Mouse (Mus musculus) left cerebral cortex, adult 2 months (tissue): Measurements from ENCODE around the gene Mboat2. TPM values are rescaled to one million over a fixed set of nuclear protein-coding genes. Genes with fewer than 3 reads are reported as not detected.

Experiments used
- DNase-seq, 2 experiments: peaks; one replicate each; pipeline ENCODE4 v3.0.0; 2021 to 2022; ENCODE audit warnings: low spot score in 2 of 2, mixed read lengths in 1 of 2; ENCODE audit errors: extremely low spot score in 1 of 2
- H3K27ac ChIP-seq: fragments of 200-600 bp; 2 replicates; pipeline ENCODE4 v1.8.1; 2022
- H3K4me3 ChIP-seq: fragments of 200-600 bp; 2 replicates; pipeline ENCODE4 v1.8.1; 2022
- CTCF ChIP-seq: fragments of 200-600 bp; IDR thresholded peaks from 2 replicates; pipeline ENCODE4 v1.8.1; 2022; ENCODE audit warnings: antibody characterized with exemption, mild to moderate bottlenecking, moderate library complexity
- intact Hi-C: fragments of 180-260 bp; cut with DNase I; formaldehyde crosslinking; loops from one replicate; pipeline ENCODE4 v1.15.1; 2025
- total RNA-seq, 2 experiments: library from RNA; stranded (reverse); gene quantifications; 2 replicates each; pipeline ENCODE4 v1.2.3; 2021

Mboat2 gene
- total RNA-seq, 2 experiments from 2014 or later = 78.7 to 85.3 TPM

DNA sequence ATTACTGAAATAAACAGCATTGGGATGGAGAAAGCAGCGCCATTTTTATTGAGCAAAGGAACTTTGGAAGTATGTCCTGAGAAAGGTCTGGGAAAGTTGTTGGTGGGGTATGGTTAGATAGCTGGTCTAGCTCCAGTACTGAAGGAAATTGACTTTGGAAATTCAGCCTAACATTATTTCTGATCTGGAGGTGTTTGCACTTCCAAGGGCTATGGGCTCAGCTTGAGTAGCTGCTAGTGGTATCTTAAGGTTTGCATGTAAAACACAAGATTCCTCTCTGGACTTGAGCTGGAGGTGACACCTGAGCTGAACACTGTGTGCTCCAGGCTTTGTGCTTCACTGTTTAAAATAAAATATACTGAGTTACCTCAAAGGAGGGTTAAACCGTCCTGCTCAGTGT, 1.8 kb downstream of the Mboat2 start:
- H3K27ac ChIP-seq = no peak overlapping the region; the same call in 1 of the 2 replicates
- DNase-seq = no peak
- peak overlapping the region; percentile 96 for H3K4me3 ChIP-seq
- no peak for TF ChIP-seq CTCF
- intact Hi-C loops = loop anchor here (5.0 kb wide), 2 partner anchors 95 to 115 kb away; no protein-coding TSS in a partner anchor

DNA sequence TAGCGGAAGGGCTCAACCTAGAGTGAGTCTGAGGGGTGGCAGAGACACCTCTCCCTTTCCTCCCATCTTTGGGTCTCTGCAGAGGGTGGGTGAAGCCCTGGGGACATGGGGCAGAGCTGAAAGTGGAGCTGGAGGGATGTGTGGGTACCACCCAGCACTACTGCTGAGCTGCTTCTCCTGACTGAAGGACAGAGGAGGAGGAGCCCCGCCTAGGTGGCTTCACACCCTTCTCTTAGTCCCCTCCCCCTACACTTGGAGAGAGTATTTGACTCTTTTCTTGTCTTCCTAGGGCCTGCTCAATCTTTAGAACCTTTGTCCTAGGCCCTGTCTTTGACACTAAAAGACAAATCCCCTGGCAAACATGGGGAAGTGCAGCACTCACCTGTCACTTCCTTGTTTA, 7.3 kb downstream of the Mboat2 start:
- no peak overlapping the region for H3K27ac ChIP-seq
- no peak overlapping the region for H3K4me3 ChIP-seq
- intact Hi-C loops = no loop called here
- no peak for DNase-seq
- no peak for TF ChIP-seq CTCF

DNA sequence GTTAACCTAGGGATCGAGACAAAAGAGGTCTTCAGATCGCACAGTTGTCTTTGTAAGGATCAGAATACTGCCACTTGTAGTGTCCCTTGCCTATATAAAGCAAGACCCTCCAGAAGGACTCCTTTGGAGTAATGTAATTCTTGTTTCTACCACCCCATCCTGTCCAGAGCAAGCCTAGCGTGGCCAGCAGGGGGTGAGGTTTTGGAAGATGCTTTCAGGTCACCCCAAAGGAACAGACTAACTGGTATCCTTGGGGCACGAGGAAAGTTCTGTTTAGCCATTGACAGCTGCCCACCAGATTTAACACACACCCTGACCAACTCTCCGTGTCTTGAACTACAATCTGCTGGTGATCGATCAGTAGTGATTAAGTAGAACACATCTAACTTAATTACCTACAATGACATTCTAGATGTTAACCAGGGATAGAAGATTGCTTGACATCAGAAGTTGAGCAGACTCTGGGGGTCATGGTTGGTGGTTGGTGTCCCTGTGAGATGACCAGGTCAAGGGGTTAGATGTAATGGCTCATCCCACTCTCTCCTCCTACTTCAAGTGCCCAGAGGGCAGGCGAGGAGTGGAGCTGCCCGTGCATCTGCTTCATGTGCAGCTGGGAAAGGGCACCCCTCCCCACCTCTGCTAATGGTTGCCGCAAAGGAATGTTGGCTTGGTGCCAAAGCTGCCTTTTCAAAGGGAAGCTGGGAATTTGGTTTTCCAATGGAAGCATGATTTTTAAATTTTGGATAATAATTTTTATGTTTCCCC, 10.6 kb downstream of the Mboat2 start:
- TF ChIP-seq CTCF = no peak; the same call in none of the 2 replicates
- Histone ChIP-seq H3K4me3 (no peak overlapping the region), H3K27ac (no peak overlapping the region)
- DNase-seq = no peak
- intact Hi-C loops = no loop called here

DNA sequence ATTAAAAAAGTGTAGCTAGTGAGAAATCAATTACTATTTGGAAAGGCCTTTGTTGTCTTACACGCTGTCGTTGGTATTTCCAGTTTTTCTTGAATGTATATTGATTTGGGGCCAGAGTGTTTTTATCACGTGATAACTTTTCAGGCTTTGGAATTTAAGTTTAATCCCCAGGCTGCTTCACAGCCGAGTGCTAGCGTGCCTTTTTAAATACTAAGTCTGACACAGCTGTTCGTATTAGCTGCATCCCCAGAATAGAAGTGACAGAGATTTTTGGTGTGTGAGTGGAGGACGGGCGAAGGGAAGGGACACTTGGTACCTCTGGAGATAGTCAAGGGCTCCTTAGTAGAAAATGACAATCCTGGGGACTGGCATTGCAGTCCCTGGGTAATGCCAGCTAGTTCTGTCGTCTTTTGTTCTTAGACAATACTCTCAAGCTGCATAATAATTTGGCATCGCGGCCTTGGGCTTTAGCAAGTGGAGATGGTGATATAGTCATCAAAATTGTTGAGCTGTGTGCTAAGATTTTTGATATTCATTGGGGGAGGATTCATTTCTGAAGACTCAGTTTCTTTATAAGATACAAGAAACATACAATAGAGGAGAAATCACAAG, 11.7 kb downstream of the Mboat2 start:
- intact Hi-C loops = no loop called here
- DNase-seq = no peak
- Histone ChIP-seq H3K4me3 (no peak overlapping the region), H3K27ac (no peak overlapping the region)
- no peak for TF ChIP-seq CTCF

DNA sequence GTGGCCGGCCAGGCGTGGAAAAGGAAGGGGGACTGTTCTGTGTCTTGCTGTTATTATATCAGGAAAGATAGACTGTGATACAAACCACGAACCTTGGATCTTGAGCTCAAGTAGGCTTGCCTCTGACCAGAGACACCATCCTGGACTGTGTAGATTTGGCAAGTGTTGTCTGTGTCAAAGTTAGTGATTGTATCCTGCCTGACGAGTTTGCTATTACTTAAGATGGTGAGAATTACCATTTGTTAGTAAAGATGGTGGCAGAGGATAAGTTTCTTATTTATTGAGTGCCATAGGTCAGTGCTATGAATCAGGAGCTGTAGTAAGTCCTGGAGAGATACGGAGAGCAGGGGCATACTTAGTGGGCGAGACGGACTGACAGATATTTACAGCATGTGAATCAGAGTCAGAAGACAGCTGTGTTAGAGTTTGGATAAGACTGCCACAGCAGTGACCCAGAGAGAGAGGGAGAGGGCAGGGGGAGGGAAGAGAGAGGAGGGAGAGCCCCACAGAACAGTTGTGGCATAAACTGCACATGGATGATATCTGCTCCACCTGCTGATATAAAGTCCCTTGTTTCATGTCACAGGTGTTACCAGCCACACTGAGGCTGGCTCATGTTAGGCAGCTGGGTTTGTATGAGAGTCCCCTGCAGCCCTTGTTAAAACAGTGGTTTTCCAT, 12.9 kb downstream of the Mboat2 start:
- TF ChIP-seq CTCF = no peak
- intact Hi-C loops = no loop called here

DNA sequence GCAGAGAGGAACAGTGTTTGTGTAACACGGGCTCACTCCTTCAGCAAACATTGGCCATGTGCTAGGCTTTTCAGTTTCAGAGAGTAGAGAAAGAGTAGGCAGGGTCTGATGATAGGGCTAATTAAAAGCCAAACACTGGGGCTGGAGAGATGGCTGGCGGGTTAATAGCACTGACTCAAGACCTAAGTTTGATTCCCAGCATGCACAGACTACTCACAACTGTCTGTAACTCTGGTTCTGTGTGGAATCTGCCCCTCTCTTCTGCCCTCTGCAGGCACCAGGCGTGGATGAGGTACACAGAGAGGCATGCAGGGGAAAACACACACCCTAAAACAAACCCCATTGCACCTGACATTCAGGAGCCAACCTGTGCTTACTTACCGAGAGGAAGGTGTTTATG, 14.7 kb downstream of the Mboat2 start:
- intact Hi-C loops = no loop called here
- DNase-seq = no peak
- peak; percentile 25 for TF ChIP-seq CTCF
- Histone ChIP-seq H3K27ac (no peak overlapping the region), H3K4me3 (no peak overlapping the region)

More for the DNA sequence above, 12.9 kb downstream of the Mboat2 start:
- no peak overlapping the region for H3K4me3 ChIP-seq
- no peak for DNase-seq
- H3K27ac ChIP-seq = no peak overlapping the region

DNA sequence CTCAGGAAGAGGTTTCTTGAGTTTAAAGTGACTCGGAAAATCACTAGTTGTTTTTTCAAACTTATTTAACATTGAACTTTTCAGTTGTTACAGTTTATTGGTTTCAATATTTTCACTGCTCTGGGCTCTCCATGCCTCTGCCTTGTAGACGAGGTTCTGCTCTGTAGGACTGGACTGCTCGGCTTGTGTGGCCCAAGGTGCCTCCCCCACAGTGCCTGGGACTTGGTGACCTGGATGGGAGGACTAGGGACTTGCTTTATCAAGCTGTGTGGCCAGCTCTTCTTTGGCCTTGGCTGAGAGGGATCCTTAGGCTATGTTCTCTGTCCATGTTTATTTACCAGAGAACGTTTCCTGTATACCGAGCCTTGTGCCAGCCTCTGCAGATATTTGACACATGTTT, 17.4 kb downstream of the Mboat2 start:
- intact Hi-C loops = no loop called here
- Histone ChIP-seq H3K4me3 (no peak overlapping the region), H3K27ac (no peak overlapping the region)
- TF ChIP-seq CTCF = no peak
- DNase-seq = no peak

DNA sequence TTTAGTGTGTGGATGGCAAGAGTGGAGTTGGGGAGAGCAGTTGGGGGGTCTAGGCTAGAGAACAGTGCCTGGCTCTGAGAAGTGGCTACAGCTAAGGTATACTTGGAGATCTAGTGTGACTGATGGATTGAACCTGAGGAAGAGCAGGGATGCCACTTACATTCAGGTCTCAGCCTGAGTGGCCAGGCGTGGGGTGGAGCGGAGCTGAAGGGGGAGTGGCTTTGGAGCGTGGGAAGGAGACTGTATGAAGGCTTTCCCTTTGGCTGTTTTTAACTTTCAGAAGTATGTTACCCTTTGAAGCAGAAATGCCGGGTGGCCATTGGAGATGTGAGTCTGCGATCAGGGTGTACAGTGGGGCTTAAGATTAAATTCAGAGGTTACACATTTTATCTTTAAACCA, 26.7 kb downstream of the Mboat2 start:
- no peak for DNase-seq
- intact Hi-C loops = no loop called here
- no peak overlapping the region for H3K27ac ChIP-seq
- no peak overlapping the region for H3K4me3 ChIP-seq
- no peak for TF ChIP-seq CTCF

DNA sequence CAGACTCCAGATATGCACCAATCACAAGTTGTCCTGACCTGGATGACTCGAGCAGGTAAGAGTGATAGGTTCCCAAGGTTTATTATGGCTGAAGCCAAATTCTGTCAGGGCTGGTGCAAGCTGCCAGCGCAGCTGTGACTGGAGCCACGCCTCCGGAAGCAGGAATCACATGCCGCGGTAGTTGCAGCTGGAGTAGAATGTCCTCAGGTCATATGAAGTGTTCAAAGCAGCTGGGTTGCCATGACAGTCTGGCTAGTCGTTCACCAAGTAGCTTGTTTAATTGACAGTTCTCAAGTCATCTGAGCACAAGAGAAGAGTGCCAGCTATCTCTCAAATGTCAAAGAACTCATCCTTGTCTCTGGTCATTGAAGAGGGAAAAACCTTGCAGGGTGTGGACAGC, 28.7 kb downstream of the Mboat2 start:
- H3K27ac ChIP-seq = no peak overlapping the region
- no peak for DNase-seq
- no peak overlapping the region for H3K4me3 ChIP-seq
- intact Hi-C loops = no loop called here
- no peak for TF ChIP-seq CTCF

DNA sequence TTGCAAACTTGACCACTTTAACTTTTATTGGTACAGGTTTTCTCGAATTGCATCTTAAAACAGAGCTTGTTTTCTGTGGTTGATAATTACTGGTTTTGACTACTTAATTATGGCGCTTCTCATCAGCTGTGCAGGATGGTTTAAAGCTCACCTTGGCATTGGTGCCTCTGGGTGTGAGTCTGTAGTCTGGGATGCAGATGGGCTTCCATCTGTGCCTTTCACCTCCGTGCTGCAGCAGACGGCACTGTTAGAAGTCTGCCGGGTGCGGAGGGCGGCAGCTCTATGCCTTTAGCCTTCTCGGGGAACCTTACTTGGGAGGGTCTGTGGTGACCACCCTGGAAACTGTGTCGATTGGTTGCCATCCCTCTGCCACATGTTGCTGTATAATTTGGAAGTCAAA, 29.8 kb downstream of the Mboat2 start:
- Histone ChIP-seq H3K27ac (no peak overlapping the region), H3K4me3 (no peak overlapping the region)
- intact Hi-C loops = no loop called here
- DNase-seq = no peak
- no peak for TF ChIP-seq CTCF

DNA sequence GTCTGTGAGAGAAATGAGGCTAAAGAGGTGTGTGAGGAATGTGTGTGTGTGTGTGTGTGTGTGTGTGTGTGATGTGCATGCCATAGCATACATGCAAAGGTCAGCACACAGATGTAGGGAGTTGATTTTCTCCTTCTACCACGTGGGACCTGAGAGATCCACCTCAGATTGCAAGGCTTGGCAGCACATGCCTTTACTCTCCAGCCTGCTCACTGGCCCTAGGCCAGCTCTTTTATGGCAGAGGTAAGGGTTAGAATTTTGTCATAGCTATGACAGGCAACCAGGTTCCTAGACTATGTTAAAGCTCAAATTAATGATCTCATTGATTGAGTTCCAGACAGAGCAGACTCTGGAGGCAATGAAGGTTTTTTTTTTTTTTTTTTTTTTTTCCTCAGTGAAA, 33.1 kb downstream of the Mboat2 start:
- no peak for TF ChIP-seq CTCF
- H3K4me3 ChIP-seq = no peak overlapping the region
- intact Hi-C loops = no loop called here
- DNase-seq = no peak
- no peak overlapping the region for H3K27ac ChIP-seq

DNA sequence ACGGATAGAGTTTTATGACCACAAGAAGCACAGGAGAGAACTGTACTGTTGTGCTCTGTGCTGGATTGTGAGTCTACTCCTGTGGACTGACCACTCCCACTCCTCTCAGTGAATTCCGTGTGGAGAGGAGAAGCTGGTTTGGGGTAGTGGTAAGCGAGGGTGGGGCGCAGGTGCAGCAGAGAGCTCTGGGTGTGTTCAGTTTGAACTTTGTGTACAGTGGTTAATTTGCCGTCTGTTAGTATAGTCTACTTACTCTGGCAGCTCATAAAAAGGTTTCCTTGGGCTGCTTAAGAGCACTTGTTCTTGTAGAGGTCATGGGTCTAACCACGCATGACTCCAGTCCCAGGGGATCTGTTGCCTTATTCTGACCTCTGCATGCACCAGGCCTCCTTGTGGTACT, 36.0 kb downstream of the Mboat2 start:
- DNase-seq = no peak
- no peak overlapping the region for H3K4me3 ChIP-seq
- TF ChIP-seq CTCF = no peak

More for the DNA sequence above, 36.0 kb downstream of the Mboat2 start:
- intact Hi-C loops = no loop called here
- no peak overlapping the region for H3K27ac ChIP-seq
